Mouse (Mus musculus) myocyte (in vitro differentiated cells): Measurements from ENCODE around the gene Olfm4.

Experiments
- MAX ChIP-seq: IDR thresholded peaks from one replicate; pipeline ENCODE4 v1.6.1; 2011; ENCODE audit warnings: low read depth, mild to moderate bottlenecking, control low read depth
- MYOG ChIP-seq, 3 experiments: IDR thresholded peaks; one replicate each; pipeline ENCODE4 v1.6.1; 2011; ENCODE audit warnings: control low read depth in 2 of 3, low read depth in 2 of 3, mild to moderate bottlenecking in 2 of 3; ENCODE audit not compliant: insufficient read length in 2 of 3, control insufficient read depth in 1 of 3, insufficient read depth in 1 of 3
- POLR2A ChIP-seq: IDR thresholded peaks from one replicate; pipeline ENCODE4 v1.6.1; 2011; ENCODE audit warnings: low read depth, mild to moderate bottlenecking, control low read depth, moderate library complexity; ENCODE audit not compliant: insufficient read length
- POLR2AphosphoS2 ChIP-seq: IDR thresholded peaks from one replicate; pipeline ENCODE4 v1.6.1; 2011; ENCODE audit warnings: low read depth, control low read depth; ENCODE audit not compliant: insufficient read length
- SRF ChIP-seq: IDR thresholded peaks from one replicate; pipeline ENCODE4 v1.6.1; 2011; ENCODE audit warnings: low read depth; ENCODE audit not compliant: control insufficient read depth, insufficient read length
- TCF12 ChIP-seq: IDR thresholded peaks from one replicate; pipeline ENCODE4 v1.6.1; 2011; ENCODE audit warnings: mild to moderate bottlenecking, control low read depth; ENCODE audit not compliant: poor library complexity, insufficient read depth, severe bottlenecking
- USF1 ChIP-seq: IDR thresholded peaks from one replicate; pipeline ENCODE4 v1.6.1; 2011; ENCODE audit warnings: low read depth, mild to moderate bottlenecking, control low read depth, moderate library complexity

GRCm38 (mm10) chr14:80029297-80030001 is 45.6 kb downstream of the Olfm4 start:
- TF ChIP-seq MAX, result no peak
- no peak for TF ChIP-seq MYOG (IDR thresholded peaks at IDR 0.05; ENCODE audit: control insufficient read depth in 1 of 3, insufficient read depth in 1 of 3, insufficient read length in 2 of 3, low read depth in 2 of 3)
- no peak for TF ChIP-seq USF1
- no peak for TF ChIP-seq TCF12
- TF ChIP-seq POLR2A, result no peak
- TF ChIP-seq POLR2AphosphoS2, result no peak
- TF ChIP-seq SRF, result no peak
